Mouse (Mus musculus): ENCODE measurements around the gene Ppig. TPM values are rescaled to one million over a fixed set of nuclear protein-coding genes. Genes with fewer than 3 reads are reported as not detected.

The Ppig gene
- total and polyA plus RNA-seq, 2 experiments from 2014 or later, result 13.6 to 140 TPM

DNA sequence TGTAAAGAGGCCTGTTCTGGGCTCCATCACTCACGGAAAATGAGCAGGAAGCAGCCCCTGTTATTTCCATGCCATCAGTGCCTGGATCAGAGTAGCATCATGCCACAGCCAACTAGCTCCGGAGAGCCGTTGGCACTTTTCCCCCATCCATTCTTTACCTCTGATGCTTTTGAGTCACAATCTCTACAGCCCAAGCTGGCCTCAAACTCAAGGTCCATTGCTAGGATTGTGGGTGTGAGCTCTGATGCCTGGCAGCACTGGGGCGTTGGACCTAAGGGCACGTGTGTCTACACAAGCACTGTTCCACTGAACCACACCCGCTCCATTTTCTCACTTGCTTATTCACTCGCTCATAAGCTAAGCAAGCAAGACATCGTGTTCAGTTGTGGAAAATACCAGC, 21.9 kb upstream of the Ppig start:
- TF ChIP-seq CTCF (IDR thresholded peaks at IDR 0.05), result no peak
- DNase-seq (ENCODE audit: low spot score), result no peak
- Histone ChIP-seq H3K4me3 (ENCODE audit: low read depth, low read length) (no peak overlapping the region), H3K27ac (ENCODE audit: low read depth, low read length) (no peak overlapping the region), H3K4me1 (ENCODE audit: insufficient read depth, low read length) (no peaks in the 10 kb centered on the region), H3K9ac (replicated peaks; ENCODE audit: low read length, poor library complexity, severe bottlenecking) (no peak overlapping the region), H3K27me3 (ENCODE audit: insufficient read depth, low read length) (no peaks in the 10 kb centered on the region), H3K9me3 (ENCODE audit: low read length) (no peaks in the 10 kb centered on the region), H3K36me3 (ENCODE audit: insufficient read depth, low read length) (peaks cover 35% of the 10 kb centered on the region), H3K4me2 (ENCODE audit: low read depth, low read length, poor library complexity, severe bottlenecking) (no peak overlapping the region)
- ATAC-seq (ENCODE audit: low FRiP score), result no peak
- 96% methylated on average over 8 of the region's 8 CpGs for WGBS

DNA sequence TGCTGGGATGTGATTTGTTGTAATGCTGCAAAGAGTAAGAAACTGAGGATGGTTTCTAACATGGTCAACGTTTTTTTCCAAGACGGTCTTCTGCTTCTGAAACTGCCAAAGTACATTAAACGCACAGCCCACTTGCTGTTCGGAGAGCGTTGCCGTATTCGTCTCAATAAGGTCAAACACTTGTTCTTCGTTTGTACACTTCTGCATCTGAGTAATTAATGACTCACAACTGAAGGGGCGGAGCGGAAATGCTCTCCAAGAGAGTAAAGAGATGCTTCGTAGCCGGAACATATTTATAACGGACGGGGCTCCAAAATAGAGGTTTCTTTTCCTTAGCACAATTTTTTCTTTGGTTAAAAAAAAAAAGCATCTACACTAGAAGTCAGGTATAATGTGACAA, 10.2 kb upstream of the Ppig start:
- no peaks in the 10 kb centered on the region for H3K27me3 ChIP-seq (ENCODE audit: insufficient read depth, low read length)
- peak overlapping the region; percentile 53 for H3K4me2 ChIP-seq (ENCODE audit: low read depth, low read length, poor library complexity, severe bottlenecking)
- H3K36me3 ChIP-seq (ENCODE audit: insufficient read depth, low read length), result peaks cover 4% of the 10 kb centered on the region; the same call in 1 of the 2 replicates
- ATAC-seq (ENCODE audit: low FRiP score) (no peak), DNase-seq (ENCODE audit: low spot score) (no peak)
- H3K9me3 ChIP-seq (ENCODE audit: low read length), result no peaks in the 10 kb centered on the region
- WGBS, result 88% methylated on average over 14 of the region's 14 CpGs
- no peak overlapping the region for H3K9ac ChIP-seq (replicated peaks; ENCODE audit: low read length, poor library complexity, severe bottlenecking)
- no peak overlapping the region for H3K27ac ChIP-seq (ENCODE audit: low read depth, low read length)
- no peaks in the 10 kb centered on the region for H3K4me1 ChIP-seq (ENCODE audit: insufficient read depth, low read length)
- H3K4me3 ChIP-seq (ENCODE audit: low read depth, low read length), result peak overlapping the region; percentile 78; the same call in 1 of the 2 replicates
- TF ChIP-seq CTCF (IDR thresholded peaks at IDR 0.05), result no peak

DNA sequence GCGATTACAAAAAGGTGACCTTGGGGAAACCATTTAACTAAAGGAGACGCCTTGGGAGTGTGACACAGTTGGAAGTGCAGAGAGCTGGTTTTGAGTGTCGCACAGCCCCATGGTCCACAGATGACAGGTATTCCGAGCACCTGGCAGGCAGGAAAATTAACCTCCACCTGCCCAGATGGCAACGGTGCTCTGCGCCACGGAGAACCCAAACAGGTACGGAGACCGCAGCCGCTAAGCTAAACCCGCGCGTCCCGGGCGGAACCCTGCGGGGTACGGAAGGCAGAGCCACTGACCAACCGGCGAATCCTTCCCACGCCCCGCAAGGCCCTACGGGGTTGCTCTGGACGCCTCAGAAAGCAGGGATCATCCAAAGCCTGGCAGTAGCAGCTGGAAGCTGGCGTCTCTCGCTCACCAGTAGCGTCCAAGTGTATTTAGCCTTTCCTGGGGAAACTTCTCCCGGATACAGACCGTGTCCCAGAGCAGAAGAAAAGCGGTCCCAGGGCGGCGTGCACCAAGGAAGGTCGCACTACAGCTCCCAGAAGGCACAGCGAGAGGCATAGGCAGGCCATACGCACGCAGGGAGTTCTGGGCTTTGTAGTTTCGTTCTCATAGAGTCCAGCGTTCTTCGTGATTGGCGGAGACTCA, 9.2 kb upstream of the Ppig start, which contains the start of gene Fastkd1:
Fastkd1 (minus strand) TSS at position 536 of the 645 bp plus-strand sequence.
- ATAC-seq (ENCODE audit: low FRiP score) (peak; percentile 96), DNase-seq (ENCODE audit: low spot score) (peak; percentile 96)
- Histone ChIP-seq H3K4me1 (ENCODE audit: insufficient read depth, low read length) (no peaks in the 10 kb centered on the region), H3K27me3 (ENCODE audit: insufficient read depth, low read length) (no peaks in the 10 kb centered on the region), H3K4me2 (ENCODE audit: low read depth, low read length, poor library complexity, severe bottlenecking) (peak within 1 kb of the TSS; percentile 53), H3K36me3 (ENCODE audit: insufficient read depth, low read length) (no peaks in the 10 kb centered on the region), H3K27ac (ENCODE audit: low read depth, low read length) (peak within 1 kb of the TSS; percentile 79), H3K4me3 (ENCODE audit: low read depth, low read length) (peak within 1 kb of the TSS; percentile 78), H3K9ac (replicated peaks; ENCODE audit: low read length, poor library complexity, severe bottlenecking) (peak within 1 kb of the TSS; percentile 79), H3K9me3 (ENCODE audit: low read length) (no peaks in the 10 kb centered on the region)
- under 1% methylated on average over 39 of the region's 39 CpGs for WGBS
- TF ChIP-seq CTCF (IDR thresholded peaks at IDR 0.05), result no peak

DNA sequence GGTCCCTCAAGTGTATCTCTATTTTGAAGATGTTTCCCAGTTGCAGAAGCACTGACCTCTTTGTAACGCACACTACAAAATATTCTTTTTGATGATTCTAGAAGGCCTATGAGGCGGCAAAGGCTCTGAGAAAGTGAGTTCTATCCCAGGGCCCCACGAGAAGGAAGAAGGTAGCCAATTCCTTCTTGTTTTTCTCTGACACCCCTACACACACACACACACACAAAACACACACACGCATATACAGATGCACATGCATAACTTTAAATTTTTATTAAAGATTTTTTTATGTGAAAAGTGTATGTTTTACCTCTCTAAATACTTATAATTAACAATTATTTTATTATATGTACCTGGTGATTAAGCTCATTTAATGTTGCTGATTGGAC, 8.7 kb upstream of the Ppig start:
- no peaks in the 10 kb centered on the region for H3K9me3 ChIP-seq (ENCODE audit: low read length)
- no peaks in the 10 kb centered on the region for H3K36me3 ChIP-seq (ENCODE audit: insufficient read depth, low read length)
- no peak for ATAC-seq (ENCODE audit: low FRiP score)
- TF ChIP-seq CTCF (IDR thresholded peaks at IDR 0.05), result no peak
- peak overlapping the region; percentile 78 for H3K4me3 ChIP-seq (ENCODE audit: low read depth, low read length)
- H3K27ac ChIP-seq (ENCODE audit: low read depth, low read length), result no peak overlapping the region
- no peak for DNase-seq (ENCODE audit: low spot score)
- WGBS, result 29% methylated on average over 4 of the region's 4 CpGs
- H3K27me3 ChIP-seq (ENCODE audit: insufficient read depth, low read length), result no peaks in the 10 kb centered on the region
- peak overlapping the region; percentile 53 for H3K4me2 ChIP-seq (ENCODE audit: low read depth, low read length, poor library complexity, severe bottlenecking)
- no peaks in the 10 kb centered on the region for H3K4me1 ChIP-seq (ENCODE audit: insufficient read depth, low read length)
- H3K9ac ChIP-seq (replicated peaks; ENCODE audit: low read length, poor library complexity, severe bottlenecking), result no peak overlapping the region

DNA sequence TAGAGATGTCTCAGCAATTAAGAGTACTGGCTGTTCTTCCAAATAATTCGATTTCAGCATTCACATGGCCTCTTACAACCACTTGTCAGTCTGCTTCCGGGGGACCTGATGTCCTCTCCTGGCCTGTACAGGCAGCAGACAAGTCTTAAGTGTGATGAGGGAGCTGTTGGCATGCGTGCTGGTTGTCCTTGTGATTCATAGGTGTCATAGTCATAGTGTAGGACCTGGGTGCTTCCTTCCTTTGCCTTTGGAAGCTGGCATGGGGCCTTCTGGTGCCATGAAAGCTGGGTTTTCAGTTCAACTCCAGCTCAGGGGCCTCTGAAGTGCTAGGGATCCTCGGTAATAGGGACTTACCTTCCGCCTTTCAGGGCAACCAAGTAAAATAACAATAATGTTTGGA, 8.2 kb upstream of the Ppig start:
- no peaks in the 10 kb centered on the region for H3K36me3 ChIP-seq (ENCODE audit: insufficient read depth, low read length)
- no peak for ATAC-seq (ENCODE audit: low FRiP score)
- H3K27me3 ChIP-seq (ENCODE audit: insufficient read depth, low read length), result no peaks in the 10 kb centered on the region
- no peak for DNase-seq (ENCODE audit: low spot score)
- no peaks in the 10 kb centered on the region for H3K9me3 ChIP-seq (ENCODE audit: low read length)
- no peak overlapping the region for H3K9ac ChIP-seq (replicated peaks; ENCODE audit: low read length, poor library complexity, severe bottlenecking)
- no peak overlapping the region for H3K4me2 ChIP-seq (ENCODE audit: low read depth, low read length, poor library complexity, severe bottlenecking)
- no peak for TF ChIP-seq CTCF (IDR thresholded peaks at IDR 0.05)
- no peaks in the 10 kb centered on the region for H3K4me1 ChIP-seq (ENCODE audit: insufficient read depth, low read length)
- 77% methylated on average over 5 of the region's 5 CpGs for WGBS
- no peak overlapping the region for H3K4me3 ChIP-seq (ENCODE audit: low read depth, low read length)
- no peak overlapping the region for H3K27ac ChIP-seq (ENCODE audit: low read depth, low read length)

DNA sequence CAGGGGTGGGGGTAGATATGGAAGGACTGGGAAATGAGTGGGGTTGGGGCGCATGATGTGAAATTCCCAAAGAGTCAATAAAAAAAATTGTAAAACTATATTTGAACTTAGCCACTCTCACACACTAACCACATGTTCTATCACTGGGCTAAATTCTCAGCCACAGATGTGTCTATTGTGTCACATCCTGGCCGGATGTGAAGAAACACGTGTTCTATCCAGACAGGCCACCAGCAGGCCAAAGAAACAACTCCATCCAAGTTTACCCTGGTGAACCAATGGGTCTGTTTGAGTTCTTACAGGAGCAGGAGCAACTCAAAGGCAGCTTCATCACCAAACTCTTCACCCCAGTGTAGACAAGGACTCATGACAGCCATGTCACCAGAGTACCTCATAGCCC, 5.9 kb upstream of the Ppig start:
- H3K27ac ChIP-seq (ENCODE audit: low read depth, low read length), result no peak overlapping the region
- no peaks in the 10 kb centered on the region for H3K27me3 ChIP-seq (ENCODE audit: insufficient read depth, low read length)
- H3K9me3 ChIP-seq (ENCODE audit: low read length), result no peaks in the 10 kb centered on the region
- ATAC-seq (ENCODE audit: low FRiP score), result no peak
- H3K36me3 ChIP-seq (ENCODE audit: insufficient read depth, low read length), result no peaks in the 10 kb centered on the region
- no peak overlapping the region for H3K9ac ChIP-seq (replicated peaks; ENCODE audit: low read length, poor library complexity, severe bottlenecking)
- H3K4me3 ChIP-seq (ENCODE audit: low read depth, low read length), result no peak overlapping the region
- TF ChIP-seq CTCF (IDR thresholded peaks at IDR 0.05), result no peak
- H3K4me1 ChIP-seq (ENCODE audit: insufficient read depth, low read length), result no peaks in the 10 kb centered on the region
- 81% methylated on average over 3 of the region's 3 CpGs for WGBS
- no peak for DNase-seq (ENCODE audit: low spot score)
- no peak overlapping the region for H3K4me2 ChIP-seq (ENCODE audit: low read depth, low read length, poor library complexity, severe bottlenecking)
